Mouse (Mus musculus): ENCODE measurements around the gene Mapt.

- TF ChIP-seq CTCF (IDR thresholded peaks at IDR 0.05; ENCODE audit: extremely low read depth, insufficient read length, insufficient replicate concordance, low read depth, low read length) = no peak
- no peak for TF ChIP-seq POLR2A (IDR thresholded peaks at IDR 0.05; ENCODE audit: low read depth, low read length)
These were observed 3.5 kb downstream of the Mapt start for GRCm38 (mm10) chr11:104234680-104235079.
